Mouse (Mus musculus): ENCODE data around the gene Cd300e.

The Cd300e gene

GRCm38 (mm10) chr11:115062077-115062476 is at the start of gene Cd300e:
Cd300e (minus strand) TSS chr11:115062177.
- no peak for DNase-seq (ENCODE audit: low spot score)

GRCm38 (mm10) chr11:115110271-115110670 is 48.3 kb upstream of the Cd300e start:
- no peak for DNase-seq (ENCODE audit: low spot score)

- DNase-seq (ENCODE audit: low spot score) = no peak
These were observed 46.2 kb upstream of the Cd300e start for GRCm38 (mm10) chr11:115108176-115108575.

GRCm38 (mm10) chr11:115107403-115107916 is 45.5 kb upstream of the Cd300e start:
- DNase-seq (ENCODE audit: low spot score) = no peak

- no peak for DNase-seq (ENCODE audit: low spot score)
These were observed 44.7 kb upstream of the Cd300e start for GRCm38 (mm10) chr11:115106638-115107037.

- DNase-seq (ENCODE audit: low spot score) = no peak
These were observed 43.0 kb upstream of the Cd300e start for GRCm38 (mm10) chr11:115104769-115105563.

GRCm38 (mm10) chr11:115103470-115104413 is 41.8 kb upstream of the Cd300e start:
- no peak for DNase-seq (ENCODE audit: low spot score)

GRCm38 (mm10) chr11:115102116-115102515 is 40.1 kb upstream of the Cd300e start:
- DNase-seq (ENCODE audit: low spot score) = no peak

GRCm38 (mm10) chr11:115101615-115102051 is 39.7 kb upstream of the Cd300e start:
- DNase-seq (ENCODE audit: low spot score) = no peak

GRCm38 (mm10) chr11:115100741-115101140 is 38.8 kb upstream of the Cd300e start:
- no peak for DNase-seq (ENCODE audit: low spot score)

GRCm38 (mm10) chr11:115100032-115100621 is 38.1 kb upstream of the Cd300e start:
- DNase-seq (ENCODE audit: low spot score) = no peak

- no peak for DNase-seq (ENCODE audit: low spot score)
These were observed 37.4 kb upstream of the Cd300e start for GRCm38 (mm10) chr11:115099241-115099840.

GRCm38 (mm10) chr11:115098203-115098932 is 36.4 kb upstream of the Cd300e start:
- no peak for DNase-seq (ENCODE audit: low spot score)

GRCm38 (mm10) chr11:115092140-115092539 is 30.2 kb upstream of the Cd300e start:
- DNase-seq (ENCODE audit: low spot score) = no peak

- no peak for DNase-seq (ENCODE audit: low spot score)
These were observed 29.5 kb upstream of the Cd300e start, which contains the start of gene Rab37 for GRCm38 (mm10) chr11:115091362-115091901. Rab37 (plus strand) TSS chr11:115091431.

- DNase-seq (ENCODE audit: low spot score) = no peak
These were observed 27.9 kb upstream of the Cd300e start for GRCm38 (mm10) chr11:115089853-115090252.

GRCm38 (mm10) chr11:115086213-115086612 is 24.2 kb upstream of the Cd300e start:
- no peak for DNase-seq (ENCODE audit: low spot score)

- no peak for DNase-seq (ENCODE audit: low spot score)
These were observed 23.1 kb upstream of the Cd300e start for GRCm38 (mm10) chr11:115085064-115085463.

GRCm38 (mm10) chr11:115084595-115084994 is 22.6 kb upstream of the Cd300e start:
- no peak for DNase-seq (ENCODE audit: low spot score)

GRCm38 (mm10) chr11:115083376-115084139 is 21.6 kb upstream of the Cd300e start:
- DNase-seq (ENCODE audit: low spot score) = peak; percentile 75
